ENCODE assay signal across 9 mouse cellular contexts in the genomic region with DNA sequence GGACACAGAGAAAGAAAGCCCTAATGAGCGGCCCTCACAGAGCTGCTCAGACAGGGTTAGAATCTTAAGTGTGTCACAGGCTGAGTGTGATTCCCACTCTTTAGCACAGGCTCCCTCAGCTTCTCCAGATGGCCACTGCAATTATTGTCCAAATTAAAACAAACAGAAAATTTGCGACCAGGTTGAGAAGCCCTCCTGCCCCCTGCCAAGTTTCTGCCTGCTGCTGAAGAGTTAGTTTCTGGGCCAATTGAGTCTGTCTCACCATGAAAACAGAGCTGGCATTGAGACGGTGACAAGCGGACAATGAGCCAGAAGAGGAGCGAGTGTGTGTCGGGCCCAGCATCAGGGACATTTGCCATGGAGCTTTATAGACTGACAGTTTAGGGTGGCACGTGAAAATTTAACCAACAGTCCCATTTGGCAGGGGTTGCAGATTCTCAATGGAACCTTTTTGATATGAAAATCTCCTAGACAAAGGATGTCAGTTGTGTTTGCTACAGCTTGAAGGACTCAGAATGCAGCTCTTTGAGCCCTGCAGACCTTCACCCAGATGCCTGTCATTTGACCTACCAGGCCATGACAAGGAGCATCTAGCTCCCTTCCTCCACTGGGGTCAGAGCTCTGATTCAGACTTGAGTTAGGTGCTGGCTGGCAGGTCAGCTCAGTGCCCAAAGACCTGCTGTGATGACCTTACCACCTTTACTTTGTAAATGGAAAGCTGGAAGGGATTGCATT. TPM values are rescaled to one million over a fixed set of nuclear protein-coding genes. Genes with fewer than 3 reads are reported as not detected.
DNase-seq lines count a peak whose midpoint lies in the region; ATAC-seq lines count a peak whose summit lies in the region.
"Had no signal": no experiment of that assay in that cellular context is flagged by ENCODE, and none has a peak within 500 bp of the region (broad histone marks: within the 10 kb centered on the region; RNA-seq: fewer than 3 reads in every experiment).

No protein-coding gene starts in this region.

- no peaks in the 10 kb centered on the region; the same call in 1 of the 2 replicates for H3K9me3 ChIP-seq in forebrain, embryonic 13.5 days (replicated peaks)
- H3K9me3 ChIP-seq: stomach, embryonic 15.5 days had no signal

- WGBS in forebrain, embryonic 13.5 days: 14% methylated on average over 7 of the region's 7 CpGs

- peak; percentile 9 for DNase-seq in right cerebral cortex, adult 18-20 months
- no peak for DNase-seq in right cerebral cortex, postnatal 25 days
- peak; percentile 30 to 71 for DNase-seq in left cerebral cortex, postnatal 10 days (ENCODE audit: extremely low spot score in 1 of 2, low spot score in 2 of 2)
- peak; percentile 35 for DNase-seq in right cerebral cortex, postnatal 4 days
- DNase-seq in adrenal gland, adult 2 months: no peak
- no peak for DNase-seq in gastrocnemius, adult 8-10 months (ENCODE audit: low spot score in 2 of 2)
- no peak for DNase-seq in kidney, postnatal 36 days

- peak overlapping the region; percentile 19; the same call in 1 of the 2 replicates for H3K4me2 ChIP-seq in forebrain, embryonic 13.5 days
- H3K4me2 ChIP-seq: stomach, embryonic 15.5 days had no signal

- H3K9ac ChIP-seq in forebrain, embryonic 13.5 days: no peak overlapping the region
- H3K9ac ChIP-seq: stomach, embryonic 15.5 days had no signal

- H3K4me1 ChIP-seq in forebrain, embryonic 13.5 days: peaks cover 40% of the 10 kb centered on the region
- H3K4me1 ChIP-seq: stomach, embryonic 15.5 days had no signal

- H3K36me3 ChIP-seq in forebrain, embryonic 13.5 days (ENCODE audit: poor library complexity, severe bottlenecking): peaks cover 8% of the 10 kb centered on the region; the same call in 1 of the 2 replicates
- H3K36me3 ChIP-seq: stomach, embryonic 15.5 days had no signal

- intact Hi-C loops in left cerebral cortex, postnatal 10 days (cut with DNase I): no loop called here

- peak; percentile 94 for ATAC-seq in forebrain, embryonic 13.5 days

- H3K27ac ChIP-seq in forebrain, embryonic 13.5 days: peak overlapping the region; percentile 95
- H3K27ac ChIP-seq: stomach, embryonic 15.5 days had no signal

- H3K27me3 ChIP-seq in forebrain, embryonic 13.5 days: no peaks in the 10 kb centered on the region
- H3K27me3 ChIP-seq: stomach, embryonic 15.5 days had no signal

- no peak overlapping the region for H3K4me3 ChIP-seq in forebrain, embryonic 13.5 days
- H3K4me3 ChIP-seq: stomach, embryonic 15.5 days had no signal

RNA-seq across cellular contexts. Expression of a gene that starts 39.9 kb away (rescaled TPM):
- 4.6 and 5.1 TPM in 2 replicates for polyA plus RNA-seq in forebrain, embryonic 13.5 days (2015; fragmentation: Nextera tagmentation; extraction: Ambion mirVana)
- total RNA-seq in left cerebral cortex, postnatal 10 days (2021): under 1 TPM; 0.39 to 0.55 TPM
- total RNA-seq in adrenal gland, adult 2 months (2021): under 1 TPM; 0.81 to 0.97 TPM
- polyA plus RNA-seq in adrenal gland, adult 2 months (2012; rRNA removed): 0.11 and 0.43 TPM in 2 replicates
- not detected for total RNA-seq in gastrocnemius, adult 8-10 months (2022)

Comparison
In these comparisons a context has a peak if more than half of its experiments do, and no peak if none do; other contexts are left out.
1. DNase-seq: peak in right cerebral cortex, adult 18-20 months (single experiment), left cerebral cortex, postnatal 10 days (2 of 2) and right cerebral cortex, postnatal 4 days (single experiment); none in right cerebral cortex, postnatal 25 days (single experiment), adrenal gland, adult 2 months (single experiment), gastrocnemius, adult 8-10 months (0 of 2) and kidney, postnatal 36 days (0 of 2).